Mouse (Mus musculus): ENCODE measurements around the gene Stard13.

DNA sequence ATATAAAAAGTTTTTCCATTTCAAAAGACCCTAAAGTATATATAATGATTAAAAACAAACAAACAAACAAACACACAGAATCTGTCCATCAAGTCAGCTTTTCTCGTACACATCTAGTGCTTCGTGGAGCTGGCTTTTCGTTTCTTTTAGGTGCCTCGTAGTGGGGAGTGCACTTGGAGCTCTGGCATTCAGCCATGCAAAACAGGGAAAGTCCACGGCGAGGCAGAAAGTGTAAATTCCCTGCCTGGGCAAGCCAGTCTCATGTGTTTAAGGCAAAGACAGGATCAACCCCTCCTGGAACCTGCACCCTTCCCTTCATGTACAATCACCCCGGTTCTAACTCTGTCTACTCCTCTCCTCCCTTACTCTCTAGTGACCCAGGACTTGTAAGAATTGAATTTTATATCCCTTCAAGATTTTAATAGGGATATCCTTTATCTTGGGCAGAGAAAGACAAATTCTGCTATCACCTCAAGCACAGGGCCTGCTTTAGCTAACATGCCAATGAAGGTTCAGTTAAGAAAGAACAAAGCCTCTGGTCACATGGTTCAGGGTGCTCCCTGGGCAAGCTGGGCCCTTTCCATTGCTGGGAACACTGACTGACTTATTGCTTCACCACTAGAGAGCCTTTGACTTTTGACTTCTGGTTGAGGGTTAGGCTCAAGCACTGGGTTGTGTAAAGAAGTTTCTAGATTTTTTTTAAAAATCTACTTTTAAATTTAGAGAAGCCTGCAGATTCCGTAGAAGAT is 98.4 kb downstream of the Stard13 start:
- TF ChIP-seq CTCF (IDR thresholded peaks at IDR 0.05; ENCODE audit: extremely low read depth, insufficient read depth, low read length) = no peak
- TF ChIP-seq POLR2A (IDR thresholded peaks at IDR 0.05; ENCODE audit: extremely low read depth, insufficient read depth, low read length) = no peak
